Mouse (Mus musculus) Muller cell, postnatal 12 days (primary cell): ENCODE results near the gene Pde10a.
A peak's percentile ranks its signal among the peaks of the same experiment; 100 is the strongest.
"Not testable (repeated sequence)": the region's sequence is repeated elsewhere in the genome, so short reads cannot be mapped to it uniquely, and the experiment has no call there.

Source experiments
- DNase-seq: peaks from one replicate; pipeline ENCODE4 v3.0.0-alpha.2; 2015; ENCODE audit errors: inconsistent ontology term

The Pde10a gene

GRCm38 (mm10) chr17:8642356-8642755 is 117.2 kb downstream of the Pde10a start:
- peak; percentile 76 for DNase-seq

GRCm38 (mm10) chr17:8647372-8647871 is 122.2 kb downstream of the Pde10a start:
- peak; percentile 92 for DNase-seq

DNA sequence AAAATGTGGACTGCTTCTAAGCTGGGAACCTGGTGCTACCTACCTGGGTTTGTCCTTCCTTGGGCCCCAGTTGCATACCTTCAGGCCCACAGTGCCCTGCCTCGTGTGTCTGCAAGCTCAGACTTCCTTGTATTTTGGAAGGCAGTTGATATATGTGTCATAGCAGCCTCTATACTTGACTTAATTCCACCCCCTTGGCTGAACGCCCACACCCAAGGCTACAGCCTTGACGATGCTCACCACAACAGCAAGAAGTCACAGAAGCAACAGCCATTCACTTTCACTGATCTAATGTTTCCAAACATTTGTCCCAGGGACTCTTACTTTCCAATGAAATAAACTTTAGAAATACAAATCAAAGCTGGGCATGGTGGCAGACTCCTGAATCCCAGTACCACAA is 123.1 kb downstream of the Pde10a start:
- DNase-seq: peak; percentile 63

DNA sequence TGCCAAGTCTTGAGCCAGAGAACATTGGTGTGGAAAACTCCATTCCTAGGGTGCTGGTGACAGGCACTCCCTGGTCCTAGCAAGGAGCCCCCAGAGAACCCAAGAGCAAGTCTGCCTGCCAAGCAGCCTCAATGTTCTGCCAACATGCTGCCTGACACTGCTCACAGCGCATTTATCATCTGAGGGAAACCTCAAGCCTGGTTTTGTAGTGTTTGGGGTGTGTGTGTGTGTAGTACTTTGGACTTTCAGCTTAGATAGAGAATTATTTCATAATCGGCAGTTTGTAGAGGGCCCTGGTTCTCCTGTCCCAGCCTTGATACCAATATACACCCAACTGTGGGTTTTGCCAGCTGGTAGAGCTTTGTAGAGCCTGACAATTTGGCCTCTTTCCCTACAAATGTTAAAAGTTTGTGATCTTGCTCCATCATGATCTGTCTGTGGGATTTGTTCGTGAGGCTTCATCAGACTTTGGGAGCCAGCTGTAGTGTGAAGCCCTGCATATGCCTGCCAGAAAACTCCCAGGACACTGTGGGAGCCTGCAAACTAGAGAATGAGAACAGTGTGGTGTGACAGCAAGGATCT is 127.6 kb downstream of the Pde10a start:
- DNase-seq: peak; percentile 20

- DNase-seq: no peak
These were observed 132.5 kb downstream of the Pde10a start for GRCm38 (mm10) chr17:8657661-8658060.

DNA sequence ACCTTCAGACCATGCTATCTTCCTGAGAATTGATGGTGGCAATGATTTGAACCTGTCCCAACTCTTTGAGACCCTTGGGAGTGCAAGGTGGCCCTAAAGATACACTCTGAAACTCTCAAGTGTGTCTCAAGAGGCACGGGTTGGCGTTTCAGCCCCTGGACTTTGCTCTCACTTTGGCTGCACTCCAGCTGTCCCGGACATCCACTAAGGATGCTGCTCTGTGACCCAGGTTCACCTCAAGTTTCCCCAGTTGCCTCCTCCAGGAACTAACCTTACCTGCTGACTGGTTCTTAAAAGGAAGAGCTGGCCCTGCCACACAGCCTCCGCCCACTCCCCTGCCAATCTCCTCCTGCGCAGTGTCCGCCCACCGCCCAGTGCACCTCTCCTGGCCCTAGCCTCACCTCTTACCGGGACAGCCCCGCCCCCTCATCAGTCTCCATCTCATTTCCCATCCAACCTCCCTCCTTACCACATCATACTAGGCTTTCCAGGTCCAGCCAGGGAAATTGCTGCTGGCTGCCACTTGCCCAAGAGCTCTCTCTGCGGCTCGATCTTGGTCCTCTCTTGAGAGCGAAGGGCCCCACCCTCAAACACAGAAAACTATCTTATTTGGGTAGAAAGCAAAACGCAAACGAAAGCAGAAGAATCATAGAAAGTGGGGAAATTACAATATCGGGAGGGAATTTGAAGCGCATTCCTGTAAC is 133.7 kb downstream of the Pde10a start:
- DNase-seq: no peak

GRCm38 (mm10) chr17:8666912-8667311 is 141.7 kb downstream of the Pde10a start:
- no peak for DNase-seq

GRCm38 (mm10) chr17:8674651-8675050 is 149.5 kb downstream of the Pde10a start:
- DNase-seq: no peak

- DNase-seq: no peak
These were observed 161.2 kb downstream of the Pde10a start for GRCm38 (mm10) chr17:8686356-8686755.

DNA sequence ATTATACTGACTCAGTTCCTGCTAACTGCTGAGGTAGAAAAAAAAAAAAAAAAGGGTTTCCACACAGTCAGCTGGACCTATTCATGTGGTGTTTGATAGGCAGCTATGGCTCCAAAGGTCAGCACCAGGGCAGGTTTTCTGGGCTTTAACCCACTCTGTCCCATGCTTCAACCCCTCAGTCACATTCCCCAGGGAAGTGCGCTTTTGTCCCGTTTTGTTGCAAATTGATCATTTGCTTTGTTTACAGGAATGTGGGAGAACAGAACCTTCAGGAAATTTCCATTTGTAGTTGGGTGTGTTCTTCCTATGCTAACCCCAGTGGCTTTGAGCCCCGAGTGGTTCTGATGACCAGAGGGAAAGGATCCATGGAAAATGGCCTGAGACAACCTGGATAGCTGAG is 162.9 kb downstream of the Pde10a start:
- DNase-seq: no peak

- no peak for DNase-seq
These were observed 173.1 kb downstream of the Pde10a start for GRCm38 (mm10) chr17:8698265-8698664.

DNA sequence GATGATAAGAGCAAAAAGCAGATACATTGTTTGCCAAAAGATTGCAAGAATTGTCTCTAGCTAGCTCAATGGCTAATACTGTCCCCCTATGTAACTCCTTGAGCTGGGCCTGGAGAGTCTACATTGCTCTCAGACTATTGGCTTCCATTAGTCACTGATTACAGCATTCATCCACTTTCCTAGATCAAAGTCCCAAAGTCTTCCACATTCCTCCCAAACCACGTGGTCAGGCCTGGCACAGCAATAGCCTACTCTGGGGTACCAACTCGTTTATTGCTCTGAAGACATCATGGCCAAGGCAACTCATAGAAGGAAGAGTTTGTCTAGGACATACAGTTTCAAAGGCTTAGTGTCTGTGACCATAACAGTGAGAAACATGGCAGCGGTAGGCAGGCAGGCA is 173.6 kb downstream of the Pde10a start:
- no peak for DNase-seq

DNA sequence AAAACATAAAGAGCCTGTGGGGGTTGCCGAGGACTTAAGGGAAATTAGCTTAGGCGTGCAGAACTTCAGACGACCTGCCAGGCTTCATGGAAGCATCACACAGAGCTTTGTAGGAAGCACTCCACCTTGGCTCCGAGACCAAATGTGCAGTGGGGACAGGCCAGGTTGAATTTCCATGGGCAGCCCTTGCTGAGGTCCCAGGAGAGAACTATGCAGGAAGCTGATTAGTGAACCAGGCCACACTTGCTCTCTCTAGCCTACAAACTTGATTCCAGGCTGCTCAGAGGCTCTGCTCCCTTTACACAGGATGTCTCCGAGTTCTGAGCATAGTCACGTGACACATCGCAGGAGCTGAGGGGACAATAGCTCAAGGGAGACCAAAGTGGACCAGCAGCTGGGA is 175.9 kb downstream of the Pde10a start:
- DNase-seq: no peak

- DNase-seq: no peak
These were observed 177.3 kb downstream of the Pde10a start for GRCm38 (mm10) chr17:8702503-8702902.

GRCm38 (mm10) chr17:8708006-8708405 is 182.8 kb downstream of the Pde10a start:
- no peak for DNase-seq

DNA sequence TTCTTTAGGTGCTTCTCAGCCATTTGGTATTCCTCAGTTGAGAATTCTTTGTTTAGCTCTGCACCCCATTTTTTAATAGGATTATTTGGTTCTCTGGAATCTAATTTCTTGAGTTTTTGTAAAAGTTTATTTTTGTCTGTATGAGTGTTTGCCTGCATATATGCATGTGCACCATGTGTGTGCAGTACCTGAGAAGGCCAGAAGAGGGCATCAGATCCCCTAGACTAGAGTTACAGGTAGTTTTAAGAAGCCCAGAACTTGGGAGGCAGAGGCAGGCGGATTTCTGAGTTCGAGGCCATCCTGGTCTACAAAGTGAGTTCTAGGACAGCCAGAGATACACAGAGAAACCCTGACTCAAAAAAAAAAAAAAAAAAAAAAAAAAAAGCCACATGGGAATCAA is 187.6 kb downstream of the Pde10a start:
- DNase-seq: not testable (repeated sequence)

DNA sequence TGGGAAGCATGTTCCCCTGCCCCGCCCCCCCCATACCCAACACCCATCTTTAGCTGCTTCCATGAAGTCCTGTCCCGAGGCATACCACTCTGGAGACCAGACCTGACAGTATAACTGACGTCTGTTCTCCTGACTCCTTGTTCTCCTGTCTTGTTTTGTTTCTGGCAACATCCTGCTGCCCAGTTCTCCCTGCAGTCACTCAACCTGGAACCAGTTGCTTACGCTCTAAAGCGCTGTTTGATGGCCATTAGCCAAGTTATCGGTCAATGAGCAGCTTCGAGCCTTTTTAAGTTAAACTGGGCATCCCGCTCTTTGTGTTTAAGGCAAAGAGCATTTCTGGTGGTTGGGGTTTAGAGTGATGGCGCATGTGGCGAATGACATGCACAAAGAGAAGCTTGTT is 195.8 kb downstream of the Pde10a start:
- DNase-seq: no peak

DNA sequence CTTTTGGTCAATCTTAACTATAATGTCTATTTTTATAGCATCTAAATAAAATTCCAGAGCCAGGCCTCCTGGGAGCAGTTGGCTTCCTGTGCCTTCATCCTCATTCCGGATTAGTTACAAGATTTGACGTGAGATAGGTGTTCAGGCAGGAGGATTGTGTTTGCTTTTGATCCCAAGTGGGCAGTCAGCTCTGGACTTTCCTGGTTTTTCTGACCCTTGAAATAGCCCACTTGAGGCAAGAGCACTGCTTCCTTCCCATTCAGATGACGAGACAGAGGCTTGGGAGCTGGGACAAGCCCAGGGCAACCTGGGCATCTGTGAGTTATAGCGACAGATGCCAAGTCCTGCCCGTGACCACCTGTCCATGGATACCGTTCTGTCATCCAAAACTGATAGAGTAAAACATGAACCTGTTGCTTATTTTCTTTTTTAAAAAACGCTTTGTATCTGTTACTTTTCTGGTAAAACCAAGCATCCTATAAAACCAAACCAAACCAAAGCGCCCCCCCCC is 199.3 kb downstream of the Pde10a start:
- no peak for DNase-seq

- DNase-seq: no peak
These were observed 203.5 kb downstream of the Pde10a start for GRCm38 (mm10) chr17:8728646-8729045.

- DNase-seq: no peak
These were observed 204.6 kb downstream of the Pde10a start for GRCm38 (mm10) chr17:8729808-8730207.

DNA sequence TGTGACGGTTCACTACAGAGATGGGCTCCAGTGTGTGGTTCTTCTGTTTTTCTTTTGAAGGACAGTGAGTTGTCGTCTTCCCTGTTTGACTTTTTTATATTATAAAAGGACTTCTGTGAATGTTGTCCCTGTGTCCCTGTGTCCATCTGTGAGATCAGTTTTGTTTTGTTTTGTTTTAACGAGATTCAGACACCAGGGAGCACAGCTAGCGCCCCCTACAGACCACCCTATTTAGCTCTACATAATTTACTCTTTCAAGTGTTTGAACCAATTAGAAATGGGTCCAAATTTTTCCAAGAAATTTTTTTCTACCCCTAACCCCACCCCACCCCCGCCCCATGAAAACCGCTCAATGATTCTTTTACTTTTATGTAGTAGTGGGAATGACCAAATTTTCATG is 205.9 kb downstream of the Pde10a start:
- no peak for DNase-seq

- DNase-seq: peak; percentile 7
These were observed 211.1 kb downstream of the Pde10a start for GRCm38 (mm10) chr17:8736259-8736658.

DNA sequence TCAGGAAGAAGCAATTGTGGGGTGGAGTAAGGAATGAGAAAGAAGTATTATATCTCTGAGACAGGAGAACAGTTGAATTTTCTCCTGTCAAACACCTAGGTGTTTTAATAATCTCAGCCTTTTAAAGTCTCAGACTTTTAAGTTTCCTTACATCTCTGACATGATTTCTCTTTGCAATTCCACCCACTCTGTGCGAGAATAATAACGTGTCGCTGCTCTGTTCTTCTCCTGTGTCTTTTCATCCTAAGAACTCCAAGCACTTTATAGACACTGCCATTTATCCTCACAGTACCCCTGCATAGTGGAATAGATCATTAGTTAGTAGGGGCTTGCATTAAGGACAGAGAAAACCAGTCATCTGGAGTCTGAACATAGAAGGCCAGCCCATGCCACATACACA is 217.6 kb downstream of the Pde10a start:
- DNase-seq: no peak
